Mouse (Mus musculus) erythroblast, adult 5-6 weeks (primary cell): ENCODE data around the gene Tex19.1. TPM values are rescaled to one million over a fixed set of nuclear protein-coding genes. Genes with fewer than 3 reads are reported as not detected.
"Not testable (repeated sequence)": the region's sequence is repeated elsewhere in the genome, so short reads cannot be mapped to it uniquely, and the experiment has no call there.

Source experiments
- ATAC-seq: replicated peaks from 2 replicates; pipeline ENCODE4 v1.8.0; 2016; ENCODE audit warnings: moderate number of reproducible peaks, mild to moderate bottlenecking, moderate TSS enrichment, inconsistent platforms; ENCODE audit not compliant: poor library complexity, low FRiP score, severe bottlenecking
- total RNA-seq, 2 experiments: library from RNA; stranded (forward) in 1 of 2; stranded (reverse) in 1 of 2; fragments of 150-400 nt in 1 of 2; fragments of 200-764, 138-1000 nt in 1 of 2; gene quantifications; 2 replicates each; pipeline versions ENCODE4 v1.2.3 to v1.2.4; 2015 to 2017; ENCODE audit warnings: low replicate concordance in 2 of 2

The Tex19.1 gene
- total RNA-seq (2015; ENCODE audit: low replicate concordance) (not detected in 2 replicates), total RNA-seq (2017; ENCODE audit: low replicate concordance) (not detected in 2 replicates)

GRCm38 (mm10) chr11:121145865-121146264 lies at the start of gene Tex19.1:
Gene Tex19.1 (plus strand): TSS chr11:121146143.
- no peak for ATAC-seq

- no peak for ATAC-seq
Measured at GRCm38 (mm10) chr11:121099762-121100161, 46.2 kb upstream of the Tex19.1 start.

- ATAC-seq, result no peak
Measured at GRCm38 (mm10) chr11:121100692-121101091, 45.3 kb upstream of the Tex19.1 start.

DNA sequence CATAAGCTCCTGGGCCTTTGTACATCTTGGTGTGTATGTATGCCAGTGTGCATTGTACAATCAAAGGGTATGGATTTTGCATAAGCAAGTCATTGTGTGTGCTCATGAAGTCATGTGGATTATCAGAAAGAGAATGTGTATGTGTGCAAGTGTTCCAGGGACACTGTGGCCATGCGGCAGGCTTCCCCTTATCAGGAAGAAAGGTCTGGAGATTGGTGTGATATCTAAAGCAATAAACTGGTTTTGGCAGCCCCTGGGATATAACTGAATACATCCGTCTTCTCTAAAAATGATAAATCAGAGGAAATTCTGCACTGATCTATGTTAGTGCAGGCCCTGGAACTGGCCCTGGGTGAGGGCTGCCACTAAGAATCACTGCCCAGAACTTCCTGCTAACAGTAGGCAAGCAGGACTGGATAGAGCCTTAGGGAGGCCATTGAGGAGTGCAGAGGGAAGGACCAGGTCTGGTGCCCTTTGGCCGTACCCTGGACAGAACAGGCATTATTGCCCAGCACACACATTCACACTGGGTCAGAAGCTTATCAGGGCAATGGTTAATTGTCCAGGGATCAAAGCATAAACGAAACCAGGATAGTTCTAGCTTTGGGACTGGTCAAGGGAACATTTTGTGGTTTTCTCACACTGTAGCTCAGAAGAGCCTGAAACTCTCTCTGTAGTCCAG lies 44.7 kb upstream of the Tex19.1 start:
- 0 out of 2 replicates have a peak, but pooled peaks have one; percentile 34 for ATAC-seq

DNA sequence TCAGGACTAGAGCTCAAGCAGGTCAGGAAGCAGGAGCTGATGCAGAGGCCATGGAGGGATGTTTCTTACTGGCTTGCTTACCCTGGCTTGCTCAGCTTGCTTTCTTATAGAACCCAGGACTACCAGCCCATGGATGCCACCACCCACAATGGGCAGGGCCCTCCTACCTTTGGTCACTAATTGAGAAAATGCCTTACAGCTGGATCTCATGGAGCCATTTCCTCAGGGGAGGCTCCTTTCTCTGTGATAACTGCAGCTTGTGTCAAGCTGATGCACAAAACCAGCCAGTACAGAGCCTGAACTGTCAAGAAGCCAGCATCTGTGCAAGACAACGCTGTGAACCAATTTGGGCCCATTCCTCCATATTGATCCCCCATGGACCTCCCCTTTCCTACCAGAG lies 38.7 kb upstream of the Tex19.1 start:
- ATAC-seq, result not testable (repeated sequence)

DNA sequence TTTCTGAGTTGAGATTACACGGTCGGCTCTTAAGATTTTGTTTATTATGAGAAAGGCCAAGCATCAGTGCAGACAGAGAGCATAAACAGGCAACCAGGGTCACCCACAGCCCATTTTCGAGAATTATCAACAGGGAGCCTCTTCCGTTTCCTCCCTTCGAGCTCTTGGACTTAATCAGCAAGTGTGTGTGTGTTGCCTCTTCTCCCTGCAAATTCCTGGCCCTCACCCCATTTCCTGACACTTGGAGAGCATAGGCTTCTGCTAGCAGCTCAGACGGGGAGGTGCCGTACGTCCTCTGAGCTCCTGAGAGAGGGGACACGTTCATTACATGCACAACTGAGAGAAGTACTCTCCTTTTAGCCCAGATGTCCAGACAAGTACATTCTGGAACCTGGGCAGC lies 37.9 kb upstream of the Tex19.1 start:
- no peak for ATAC-seq

DNA sequence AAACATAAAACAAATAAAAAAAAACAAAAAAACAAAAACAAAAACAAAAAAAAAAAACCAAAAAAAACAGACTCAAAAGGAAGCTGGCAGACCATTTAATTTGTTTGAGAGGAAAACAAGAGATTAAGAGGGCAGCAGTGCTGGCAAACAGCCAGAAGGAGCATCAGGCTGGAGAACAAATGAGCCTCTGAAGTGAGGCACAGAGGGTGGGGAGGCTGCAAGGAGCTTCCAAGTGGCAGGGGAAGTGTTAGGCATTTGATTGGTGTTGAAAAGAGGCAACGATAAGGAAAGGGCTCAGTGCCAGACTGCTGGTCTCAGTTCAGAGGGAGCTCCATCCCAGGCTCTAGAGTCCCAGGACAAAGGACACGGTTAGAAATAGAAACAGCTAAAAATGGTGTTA lies 36.0 kb upstream of the Tex19.1 start:
- no peak for ATAC-seq

DNA sequence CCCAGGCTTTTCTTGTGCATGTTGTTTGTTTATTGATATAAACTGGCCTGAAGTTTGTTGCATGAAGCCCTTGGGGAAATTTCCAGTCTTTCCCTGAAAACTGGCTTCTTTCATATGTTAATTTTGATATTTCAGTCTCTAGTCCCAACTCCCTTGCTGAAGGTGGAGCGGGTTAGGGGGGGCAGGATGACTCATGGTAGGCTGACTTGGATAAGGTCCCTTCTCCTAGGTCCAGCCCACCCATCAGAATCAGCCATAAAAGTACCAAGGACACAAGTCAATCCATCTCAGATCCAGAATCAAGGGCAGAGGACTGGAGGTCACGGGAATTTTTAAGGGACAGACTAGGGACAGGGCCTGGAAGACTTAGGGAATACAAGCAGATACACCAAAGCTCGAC lies 34.9 kb upstream of the Tex19.1 start:
- ATAC-seq, result no peak

- no peak for ATAC-seq
Measured at GRCm38 (mm10) chr11:121111601-121112000, 34.3 kb upstream of the Tex19.1 start.

- no peak for ATAC-seq
Measured at GRCm38 (mm10) chr11:121112091-121112775, 33.7 kb upstream of the Tex19.1 start.

DNA sequence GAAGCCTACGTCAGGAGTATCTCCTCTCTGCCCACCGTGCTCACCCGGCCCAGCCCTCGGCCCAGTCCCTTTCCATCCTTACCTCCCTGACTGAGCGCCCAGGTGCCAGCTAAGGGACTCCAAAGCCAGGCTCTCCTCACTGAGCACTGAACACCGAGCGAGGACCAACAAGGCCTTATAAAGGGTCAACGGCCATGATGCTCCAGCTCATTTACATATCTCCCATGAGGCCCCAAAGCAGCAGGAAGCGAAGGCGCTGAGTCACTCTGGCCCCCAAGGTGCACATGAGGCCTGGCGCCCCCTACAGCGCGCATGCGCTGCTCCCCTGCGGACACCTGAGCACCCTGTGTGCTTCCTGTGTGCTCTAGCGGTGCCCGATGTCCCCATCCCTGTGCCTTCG lies 27.8 kb upstream of the Tex19.1 start:
- ATAC-seq, result no peak

DNA sequence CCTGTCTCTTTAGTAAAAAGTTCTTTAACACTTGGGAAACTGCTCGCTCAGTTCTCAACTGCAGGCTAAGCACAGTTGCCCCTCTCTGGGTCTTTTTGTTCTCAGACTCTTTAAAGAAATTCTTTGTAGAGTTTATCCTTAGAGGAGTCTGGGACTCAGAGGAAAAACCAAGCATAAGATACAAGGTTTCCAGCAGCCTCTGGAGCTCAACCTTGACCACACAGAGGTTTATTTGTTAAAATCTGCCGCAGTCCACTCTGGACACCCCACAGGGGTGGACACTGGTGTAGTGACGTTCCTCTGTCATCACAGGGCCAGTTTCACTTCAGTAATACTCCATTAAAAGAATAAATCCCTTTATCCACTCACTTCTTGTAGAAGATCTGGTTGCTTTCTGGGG lies 27.4 kb upstream of the Tex19.1 start, which contains the start of gene Tex19.2:
Gene Tex19.2 (minus strand): TSS at position 101 of the 400 bp plus-strand sequence.
- no peak for ATAC-seq

GRCm38 (mm10) chr11:121121151-121121550 lies 24.8 kb upstream of the Tex19.1 start:
- no peak for ATAC-seq

DNA sequence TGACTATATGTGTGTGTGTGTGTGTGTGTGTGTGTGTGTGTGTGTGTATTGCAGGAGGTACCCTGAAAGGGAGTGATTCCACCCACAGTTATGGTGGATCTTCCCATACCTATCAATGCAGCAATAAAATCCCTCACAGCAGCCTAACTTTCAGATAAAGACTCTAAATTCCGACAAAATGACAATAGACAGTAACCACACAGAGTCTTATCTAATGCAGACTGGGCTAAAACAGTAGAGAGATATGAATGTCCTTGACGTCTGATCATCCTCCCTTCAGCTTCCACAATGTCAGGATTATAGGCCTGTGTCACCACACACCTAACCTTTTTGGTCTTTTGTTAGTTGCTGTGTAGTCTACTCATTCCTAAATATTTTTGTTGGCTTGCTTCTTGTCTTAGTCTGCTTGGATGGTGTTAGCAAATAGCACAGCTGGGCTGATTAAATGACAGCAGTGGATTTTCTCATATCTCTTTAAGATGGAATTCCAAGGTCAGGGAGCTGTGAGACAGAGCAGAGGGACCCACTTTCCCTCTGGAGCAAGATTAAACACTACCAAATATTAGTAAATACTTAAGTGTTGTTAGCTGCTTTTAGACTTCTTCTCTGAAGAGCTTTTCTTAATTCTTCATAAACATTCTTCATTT lies 23.8 kb upstream of the Tex19.1 start:
- ATAC-seq, result no peak

DNA sequence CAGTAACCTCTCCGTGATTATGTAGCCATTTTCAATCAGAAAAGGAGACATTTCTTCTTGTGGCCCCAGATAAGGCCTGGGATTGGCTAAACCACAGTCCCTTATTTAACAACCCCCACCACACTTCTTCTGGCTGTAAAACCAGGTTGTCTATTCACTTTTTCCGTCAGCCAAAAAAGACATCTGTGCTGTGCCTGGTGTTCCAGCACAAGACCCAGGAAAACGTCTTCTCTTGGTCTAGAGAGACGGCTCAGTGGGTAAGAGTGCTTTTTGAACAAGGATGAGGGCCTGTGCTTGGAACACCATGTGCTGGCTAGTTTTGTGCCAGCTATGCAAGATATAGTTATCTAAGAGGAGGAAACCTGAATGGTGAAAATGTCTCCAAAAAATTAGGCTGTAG lies 22.5 kb upstream of the Tex19.1 start:
- ATAC-seq, result no peak

GRCm38 (mm10) chr11:121125522-121126172 lies 20.3 kb upstream of the Tex19.1 start:
- no peak for ATAC-seq

- peak; percentile 65 for ATAC-seq
Measured at GRCm38 (mm10) chr11:121126395-121126794, 19.5 kb upstream of the Tex19.1 start.

DNA sequence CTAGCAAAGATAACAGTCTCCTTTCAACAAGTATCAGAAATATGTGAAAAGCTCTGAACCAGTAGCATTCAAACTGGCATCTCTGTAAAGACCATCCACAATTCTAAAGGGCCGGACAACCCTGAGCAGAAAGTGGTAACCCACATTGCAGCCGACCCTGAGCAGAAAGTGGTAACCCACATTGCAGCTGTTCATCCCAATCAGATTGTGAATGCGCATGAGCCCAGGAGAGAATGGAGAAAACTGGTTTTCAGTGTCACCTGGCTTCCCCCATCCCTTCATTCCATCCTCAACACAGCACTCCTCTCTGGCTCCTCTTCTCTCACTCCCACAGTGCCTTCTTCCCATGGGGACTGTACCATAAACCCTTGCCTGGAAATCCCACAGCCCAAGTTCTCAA lies 18.5 kb upstream of the Tex19.1 start:
- no peak for ATAC-seq

DNA sequence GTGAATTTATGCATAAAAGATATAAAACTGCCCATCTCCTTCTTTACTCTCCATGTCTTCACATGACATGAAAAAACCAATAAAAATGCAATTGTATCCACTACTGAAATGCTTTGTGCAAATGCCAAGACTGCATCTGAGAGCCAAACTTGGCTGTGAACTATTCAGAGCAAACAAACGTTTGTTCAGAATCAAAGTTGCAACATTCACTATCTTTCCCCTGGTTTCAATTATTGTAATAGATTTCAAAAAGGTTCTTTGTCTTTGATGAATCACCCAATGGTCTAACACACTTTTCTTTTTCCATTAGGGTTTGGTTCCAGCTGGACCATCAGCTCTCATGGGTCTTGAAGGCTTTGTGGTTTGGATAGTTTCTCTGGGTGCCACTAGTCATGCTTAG lies 16.3 kb upstream of the Tex19.1 start:
- ATAC-seq, result no peak

DNA sequence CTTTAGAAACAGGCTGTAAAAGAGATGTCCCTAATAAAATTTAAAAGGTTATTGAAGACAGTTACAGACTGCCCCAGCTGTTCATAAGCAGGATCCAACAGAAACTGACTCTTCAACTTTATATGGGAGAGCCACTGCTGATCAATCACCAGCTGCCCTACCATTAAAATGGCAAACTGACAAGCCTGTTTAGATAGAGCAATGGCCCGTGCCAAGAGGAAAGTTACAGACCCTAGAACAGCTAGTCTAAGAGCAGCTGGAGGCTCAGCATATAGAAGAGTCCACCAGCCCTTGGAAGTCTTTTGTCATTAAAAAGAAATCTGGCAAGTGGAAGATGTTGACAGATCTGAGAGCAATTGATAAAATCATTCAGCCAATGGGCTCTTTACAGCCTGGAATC lies 11.3 kb upstream of the Tex19.1 start:
- no peak for ATAC-seq
